Mouse (Mus musculus): ENCODE measurements around the gene Midn.

DNA sequence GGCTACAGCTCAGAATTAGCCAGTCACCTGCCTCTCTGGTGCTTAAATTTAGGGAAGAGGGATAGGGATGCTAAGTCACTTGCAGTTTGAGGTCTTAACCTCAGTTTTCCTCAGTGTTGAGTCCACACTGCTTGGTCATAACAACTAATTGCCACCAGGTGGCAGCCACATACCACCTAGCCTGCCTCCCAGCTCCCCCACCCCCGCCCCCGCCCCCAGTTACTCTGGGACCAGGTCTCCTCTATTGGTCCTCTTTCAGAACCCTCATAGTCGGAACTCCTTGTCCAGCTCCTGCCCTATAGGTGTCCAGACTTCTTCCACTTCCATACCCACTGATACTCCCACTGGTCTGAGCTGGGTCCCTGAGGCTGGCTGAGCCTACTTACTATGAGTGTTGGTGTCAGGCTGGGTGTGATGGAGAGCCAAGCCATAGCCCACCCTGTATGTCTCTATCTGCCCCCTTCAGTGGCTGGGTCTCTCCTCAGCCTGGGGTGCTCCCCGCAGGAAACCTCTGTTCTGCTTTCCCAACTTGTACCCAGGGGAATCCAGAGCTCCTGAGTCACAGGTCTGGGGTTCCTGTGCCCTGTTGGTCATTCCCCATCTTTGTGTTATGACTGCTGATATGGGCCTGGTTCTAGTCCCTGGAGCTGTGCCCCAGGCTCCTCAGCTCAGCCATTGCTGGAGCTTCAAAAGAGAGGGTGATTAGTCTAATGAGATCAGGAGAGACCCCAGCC, 27.6 kb downstream of the Midn start:
- TF ChIP-seq CTCF (IDR thresholded peaks at IDR 0.05; ENCODE audit: extremely low read depth, insufficient read depth, insufficient read length, insufficient replicate concordance) = peak; percentile 38; the same call in 1 of the 2 replicates
- no peak for TF ChIP-seq POLR2A (IDR thresholded peaks at IDR 0.05; ENCODE audit: low read depth, low read length)

All from spleen, adult 2 months (tissue).